Mouse (Mus musculus): ENCODE data around the gene Gm10392. TPM values are rescaled to one million over a fixed set of nuclear protein-coding genes. Genes with fewer than 3 reads are reported as not detected.

Gene Gm10392
- not detected for polyA plus RNA-seq (2014; fragmentation: Illumina TruSeq; extraction: RNeasy Lipid Tissue Mini Kit (QIAGEN cat#74804); ENCODE audit: low read depth, low replicate concordance)

GRCm38 (mm10) chr11:77519043-77519442 lies at the start of gene Gm10392:
Gene Gm10392 (minus strand): TSS chr11:77519198.

GRCm38 (mm10) chr11:77515637-77516552 lies 3.1 kb downstream of the Gm10392 start, which contains the start of gene Trp53i13:
Gene Trp53i13 (minus strand): TSS chr11:77515980.

GRCm38 (mm10) chr11:77514832-77515636 lies 4.0 kb downstream of the Gm10392 start, which contains the start of gene Abhd15:
Gene Abhd15 (plus strand): TSS chr11:77515121.

GRCm38 (mm10) chr11:77493512-77494343 lies 25.3 kb downstream of the Gm10392 start, which contains the start of gene Git1:
Gene Git1 (plus strand): TSS chr11:77493562.

GRCm38 (mm10) chr11:77489591-77490235 lies 29.3 kb downstream of the Gm10392 start, which contains the start of gene Ankrd13b:
Gene Ankrd13b (minus strand): TSS chr11:77489678.

Other genes with a start within 250 kb of the Gm10392 start
- gene Coro6, start 56.8 kb downstream of the Gm10392 start, polyA plus RNA-seq (2014; fragmentation: Illumina TruSeq; extraction: RNeasy Lipid Tissue Mini Kit (QIAGEN cat#74804); ENCODE audit: low read depth, low replicate concordance), result 276 TPM
- 11.5 TPM for gene Ankrd13b, start 29.5 kb downstream of the Gm10392 start, polyA plus RNA-seq (2014; fragmentation: Illumina TruSeq; extraction: RNeasy Lipid Tissue Mini Kit (QIAGEN cat#74804); ENCODE audit: low read depth, low replicate concordance)
- 49.5 TPM for gene Git1, start 25.6 kb downstream of the Gm10392 start, polyA plus RNA-seq (2014; fragmentation: Illumina TruSeq; extraction: RNeasy Lipid Tissue Mini Kit (QIAGEN cat#74804); ENCODE audit: low read depth, low replicate concordance)
- 1.2 TPM for gene Abhd15, start 4.1 kb downstream of the Gm10392 start, polyA plus RNA-seq (2014; fragmentation: Illumina TruSeq; extraction: RNeasy Lipid Tissue Mini Kit (QIAGEN cat#74804); ENCODE audit: low read depth, low replicate concordance)
- 12.3 TPM for gene Trp53i13, start 3.2 kb downstream of the Gm10392 start, polyA plus RNA-seq (2014; fragmentation: Illumina TruSeq; extraction: RNeasy Lipid Tissue Mini Kit (QIAGEN cat#74804); ENCODE audit: low read depth, low replicate concordance)
- gene Taok1, start 88.6 kb upstream of the Gm10392 start, polyA plus RNA-seq (2014; fragmentation: Illumina TruSeq; extraction: RNeasy Lipid Tissue Mini Kit (QIAGEN cat#74804); ENCODE audit: low read depth, low replicate concordance), result 21.3 TPM
- gene Nufip2, start 167.0 kb upstream of the Gm10392 start, polyA plus RNA-seq (2014; fragmentation: Illumina TruSeq; extraction: RNeasy Lipid Tissue Mini Kit (QIAGEN cat#74804); ENCODE audit: low read depth, low replicate concordance), result 25.4 TPM
- not detected for gene Cryba1, start 206.1 kb upstream of the Gm10392 start, polyA plus RNA-seq (2014; fragmentation: Illumina TruSeq; extraction: RNeasy Lipid Tissue Mini Kit (QIAGEN cat#74804); ENCODE audit: low read depth, low replicate concordance)
- 183 TPM for gene Myo18a, start 244.0 kb upstream of the Gm10392 start, polyA plus RNA-seq (2014; fragmentation: Illumina TruSeq; extraction: RNeasy Lipid Tissue Mini Kit (QIAGEN cat#74804); ENCODE audit: low read depth, low replicate concordance)